Mouse (Mus musculus) cerebellum, adult 2 months (tissue): ENCODE results near the gene Dppa4. TPM values are rescaled to one million over a fixed set of nuclear protein-coding genes. Genes with fewer than 3 reads are reported as not detected.

Source experiments
- DNase-seq, 2 experiments: peaks; one replicate each; pipeline ENCODE4 v3.0.0; 2021
- H3K27ac ChIP-seq: fragments of 200-500 bp; 2 replicates; pipeline ENCODE4 v1.5.1; 2012; ENCODE audit warnings: low read length, control low read depth, inconsistent platforms; ENCODE audit not compliant: insufficient read depth
- H3K27me3 ChIP-seq: fragments of 200-500 bp; 2 replicates; pipeline ENCODE4 v1.6.1; 2012; ENCODE audit warnings: inconsistent platforms, mild to moderate bottlenecking, low read length, moderate library complexity; ENCODE audit not compliant: control insufficient read depth, insufficient read depth
- H3K4me1 ChIP-seq: fragments of 200-500 bp; 2 replicates; pipeline ENCODE4 v1.6.1; 2011; ENCODE audit warnings: low read length; ENCODE audit not compliant: control insufficient read depth, insufficient read depth
- H3K4me3 ChIP-seq: fragments of 200-500 bp; replicated peaks from 2 replicates; pipeline ENCODE3; 2011; ENCODE audit warnings: mild to moderate bottlenecking, low read depth, low read length, control low read depth; ENCODE audit not compliant: insufficient read depth
- CTCF ChIP-seq: fragments of 200-500 bp; IDR thresholded peaks from 2 replicates; pipeline ENCODE4 v1.5.1; 2011; ENCODE audit warnings: low read depth, mild to moderate bottlenecking, control low read depth, low read length, moderate library complexity, borderline replicate concordance; ENCODE audit not compliant: insufficient read depth
- POLR2A ChIP-seq: fragments of 200-500 bp; IDR thresholded peaks from 2 replicates; pipeline ENCODE4 v1.6.1; 2011; ENCODE audit warnings: low read length, control low read depth, borderline replicate concordance; ENCODE audit not compliant: insufficient read depth
- WGBS: fragments of 180-500 bp; shearing (Covaris S2); methylation state at CpG from one replicate; pipeline ENCODE4 v1.1.7; 2018; 5-methylcytosine and 5-hydroxymethylcytosine counted together
- polyA plus RNA-seq: library from polyadenylated mRNA; depleted of rRNA; stranded (reverse); fragments of >200 nt; gene quantifications from 2 replicates; pipeline ENCODE4 v1.2.3, GENCODE M21; 2012; rRNA removed

Gene Dppa4
- not detected in 2 replicates for polyA plus RNA-seq

DNA sequence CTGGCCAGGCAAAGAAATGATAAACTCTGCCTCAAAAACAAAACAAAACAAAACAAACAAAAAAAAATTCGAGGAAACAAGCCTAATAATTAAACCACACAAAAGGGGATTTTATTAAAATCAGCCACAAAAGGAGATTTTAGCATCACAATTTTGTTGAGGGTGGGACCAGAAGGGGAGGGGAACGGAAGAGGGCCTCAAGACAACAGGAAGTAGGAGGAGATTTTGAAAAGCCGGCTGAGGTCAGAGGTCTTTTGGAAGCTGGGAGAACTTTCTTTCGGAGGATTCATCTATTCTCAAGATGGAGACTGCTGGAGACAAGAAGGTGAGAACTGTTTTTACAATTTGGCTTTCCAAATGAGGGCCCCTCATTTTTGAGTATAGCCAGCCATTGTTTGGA, at the start of gene Dppa4:
Gene Dppa4 (plus strand): TSS at position 217 of the 400 bp plus-strand sequence.
- Histone ChIP-seq H3K4me3 (no peak within 1 kb of the TSS), H3K4me1 (no peaks in the 10 kb centered on the region), H3K27ac (no peak within 1 kb of the TSS), H3K27me3 (no peaks in the 10 kb centered on the region)
- no peak for TF ChIP-seq CTCF
- TF ChIP-seq POLR2A: no peak
- 80% methylated on average over 4 of the region's 4 CpGs for WGBS
- DNase-seq: no peak

DNA sequence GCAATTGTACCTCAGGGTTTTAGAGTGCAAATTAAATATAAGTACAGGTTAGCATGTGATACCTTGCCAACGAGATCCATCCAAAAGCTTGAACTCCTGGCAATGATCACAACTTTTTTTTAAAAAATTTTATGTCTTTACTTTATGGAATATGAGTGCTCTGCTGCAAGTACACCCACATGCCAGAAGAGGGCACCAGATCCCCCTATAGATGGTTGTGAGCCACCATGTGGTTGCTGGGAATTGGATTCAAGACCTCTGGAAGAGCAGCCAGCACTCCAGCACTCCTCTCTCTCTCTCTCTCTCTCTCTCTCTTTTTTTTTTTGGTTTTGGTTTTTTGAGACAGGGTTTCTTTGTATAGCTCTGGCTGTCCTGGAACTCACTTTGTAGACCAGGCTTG, 48.5 kb upstream of the Dppa4 start:
- H3K4me3 ChIP-seq: no peak overlapping the region
- no peaks in the 10 kb centered on the region for H3K27me3 ChIP-seq
- H3K4me1 ChIP-seq: no peaks in the 10 kb centered on the region
- no peak overlapping the region for H3K27ac ChIP-seq
- no peak for TF ChIP-seq CTCF
- TF ChIP-seq POLR2A: no peak
- 85% methylated on average over 1 of the region's 1 CpGs for WGBS
- no peak for DNase-seq

DNA sequence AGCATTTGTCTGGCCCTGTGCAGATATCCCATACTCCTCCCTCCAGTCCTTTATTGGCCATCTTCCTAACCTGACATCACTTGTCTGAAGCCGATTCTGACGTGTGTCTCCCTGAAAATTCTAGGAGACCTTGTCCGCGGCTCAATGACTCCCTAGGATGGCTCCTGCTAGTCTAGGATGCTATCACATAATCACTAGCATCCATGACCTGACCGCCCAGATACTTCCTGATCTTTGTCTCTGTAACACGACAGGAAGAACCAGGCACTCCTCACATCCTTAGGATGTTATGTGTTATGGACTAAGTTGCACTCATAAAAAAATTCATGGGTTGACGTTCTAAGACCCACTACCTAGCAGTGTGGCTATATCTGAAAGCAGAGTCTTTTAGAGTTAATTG, 45.9 kb upstream of the Dppa4 start:
- Histone ChIP-seq H3K27ac (no peak overlapping the region), H3K4me3 (no peak overlapping the region), H3K4me1 (no peaks in the 10 kb centered on the region), H3K27me3 (no peaks in the 10 kb centered on the region)
- TF ChIP-seq CTCF: no peak
- TF ChIP-seq POLR2A: no peak
- 89% methylated on average over 7 of the region's 7 CpGs for WGBS
- DNase-seq: no peak

DNA sequence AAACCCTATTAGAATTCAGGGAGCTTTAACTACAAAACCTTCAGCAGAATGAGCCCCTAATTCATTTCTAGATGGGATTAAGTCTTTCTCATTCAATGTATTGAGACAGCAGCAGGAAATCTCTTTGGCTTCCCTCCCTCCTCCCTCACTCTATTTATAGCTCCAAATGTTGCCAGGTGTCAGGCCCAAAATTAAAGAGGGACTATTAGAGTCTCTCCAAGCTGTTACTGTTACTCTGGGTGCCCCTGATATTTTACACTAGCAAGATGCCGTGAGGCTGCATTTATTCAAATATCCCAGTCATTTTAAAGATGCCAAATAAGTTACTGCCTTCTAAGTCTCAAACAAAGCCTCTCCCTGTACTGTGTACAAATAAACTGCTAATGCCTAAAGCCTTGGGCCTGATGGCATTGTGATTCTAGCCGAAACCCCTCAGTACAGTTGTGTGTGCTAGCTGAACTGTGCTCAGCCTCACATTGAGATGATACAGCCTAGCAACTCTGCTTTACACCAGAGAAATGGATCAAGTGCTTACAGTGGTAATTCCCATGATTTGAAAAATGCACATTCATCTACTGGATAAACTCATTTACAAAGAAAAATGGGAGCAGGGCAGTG, 36.4 kb upstream of the Dppa4 start:
- WGBS: 86% methylated on average over 2 of the region's 2 CpGs
- TF ChIP-seq POLR2A (no peak), CTCF (no peak)
- Histone ChIP-seq H3K4me1 (no peaks in the 10 kb centered on the region), H3K27ac (no peak overlapping the region), H3K27me3 (no peaks in the 10 kb centered on the region), H3K4me3 (no peak overlapping the region)
- no peak for DNase-seq

DNA sequence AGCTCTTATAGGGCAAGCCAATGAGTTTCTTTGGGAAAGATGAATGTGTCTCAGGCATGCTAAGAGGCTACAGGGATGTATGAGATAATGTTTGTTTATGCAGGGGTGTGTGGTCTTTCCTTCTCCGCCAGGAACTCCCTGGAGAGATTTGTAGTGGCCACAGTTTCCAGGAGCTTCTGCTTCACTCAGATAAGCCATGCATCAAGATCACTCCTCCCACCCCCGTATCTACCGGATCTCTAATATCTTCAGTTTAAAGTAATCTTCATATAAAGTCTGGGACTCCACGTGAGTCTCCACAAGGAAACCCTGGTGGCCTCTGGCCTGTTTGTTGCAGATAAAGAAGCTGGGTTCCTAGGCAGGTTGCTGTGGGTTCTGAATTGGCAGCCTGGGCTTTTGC, 30.7 kb upstream of the Dppa4 start:
- no peaks in the 10 kb centered on the region for H3K4me1 ChIP-seq
- no peak for DNase-seq
- H3K27me3 ChIP-seq: no peaks in the 10 kb centered on the region
- H3K4me3 ChIP-seq: no peak overlapping the region
- TF ChIP-seq CTCF (no peak), POLR2A (no peak)
- WGBS: 87% methylated on average over 4 of the region's 4 CpGs
- H3K27ac ChIP-seq: no peak overlapping the region

DNA sequence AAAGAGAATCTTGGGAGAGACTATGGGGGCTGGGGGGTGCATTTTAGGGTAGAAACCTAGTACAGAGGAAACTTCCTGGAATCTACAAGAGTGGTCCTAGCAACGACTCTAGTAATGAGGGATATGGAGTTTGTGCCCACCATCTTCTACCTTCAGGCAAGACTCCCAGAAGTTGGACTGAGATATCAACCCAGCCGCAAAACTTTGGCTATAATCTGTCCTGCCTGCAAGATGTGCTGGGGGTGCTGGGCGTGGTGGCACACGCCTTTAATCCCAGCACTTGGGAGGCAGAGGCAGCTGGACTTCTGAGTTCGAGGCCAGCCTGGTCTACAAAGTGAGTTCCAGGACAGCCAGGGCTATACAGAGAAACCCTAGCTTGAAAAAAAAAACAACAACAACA, 28.9 kb upstream of the Dppa4 start:
- no peak overlapping the region for H3K4me3 ChIP-seq
- TF ChIP-seq POLR2A (no peak), CTCF (no peak)
- no peaks in the 10 kb centered on the region for H3K27me3 ChIP-seq
- DNase-seq: no peak
- 95% methylated on average over 5 of the region's 5 CpGs for WGBS
- no peaks in the 10 kb centered on the region for H3K4me1 ChIP-seq
- H3K27ac ChIP-seq: no peak overlapping the region

DNA sequence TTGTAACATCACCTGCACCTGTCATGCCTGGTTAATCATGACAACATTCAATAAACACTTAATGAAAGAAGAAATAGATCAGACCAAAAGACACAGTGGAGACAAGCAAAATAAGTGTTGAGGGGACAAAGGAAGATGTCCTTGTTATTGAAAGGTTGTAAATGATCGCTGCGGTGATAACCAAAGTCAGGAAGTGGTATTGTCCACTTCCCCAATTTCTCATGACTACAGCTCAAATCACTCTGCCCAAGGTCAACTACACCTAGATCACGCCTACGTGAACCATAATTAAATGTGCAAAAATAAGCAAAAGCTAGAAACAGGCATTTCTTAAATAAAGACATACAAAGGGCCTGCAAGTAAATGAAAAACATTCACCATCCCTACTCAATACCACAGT, 24.0 kb upstream of the Dppa4 start:
- TF ChIP-seq CTCF (no peak), POLR2A (no peak)
- no peaks in the 10 kb centered on the region for H3K4me1 ChIP-seq
- DNase-seq: no peak
- no peak overlapping the region for H3K4me3 ChIP-seq
- 93% methylated on average over 4 of the region's 4 CpGs for WGBS
- no peaks in the 10 kb centered on the region for H3K27me3 ChIP-seq
- no peak overlapping the region for H3K27ac ChIP-seq

DNA sequence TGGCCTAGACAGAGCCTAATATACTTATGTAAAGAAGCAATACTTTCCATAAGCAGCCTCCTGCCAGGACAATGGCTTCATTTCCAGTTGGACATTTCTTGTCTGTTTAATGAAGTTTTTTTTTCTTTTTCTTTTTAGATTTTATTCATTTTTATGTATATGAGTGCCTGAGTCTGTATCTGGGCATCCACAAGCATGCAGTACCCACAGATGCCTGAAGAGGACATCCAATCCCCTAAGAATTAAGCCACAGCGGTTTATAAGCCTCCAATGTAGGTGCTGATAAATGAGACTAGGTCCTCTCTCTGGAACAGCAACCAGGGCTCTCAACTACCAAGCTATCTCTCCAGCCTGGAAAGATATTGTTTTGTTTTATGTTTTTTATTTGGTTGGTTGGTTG, 20.6 kb upstream of the Dppa4 start:
- Histone ChIP-seq H3K27me3 (no peaks in the 10 kb centered on the region), H3K4me1 (no peaks in the 10 kb centered on the region), H3K4me3 (no peak overlapping the region), H3K27ac (no peak overlapping the region)
- DNase-seq: no peak
- TF ChIP-seq POLR2A (no peak), CTCF (no peak)
- 92% methylated on average over 1 of the region's 1 CpGs for WGBS
